17 mouse cellular contexts compared by ENCODE assay signal in the genomic region with DNA sequence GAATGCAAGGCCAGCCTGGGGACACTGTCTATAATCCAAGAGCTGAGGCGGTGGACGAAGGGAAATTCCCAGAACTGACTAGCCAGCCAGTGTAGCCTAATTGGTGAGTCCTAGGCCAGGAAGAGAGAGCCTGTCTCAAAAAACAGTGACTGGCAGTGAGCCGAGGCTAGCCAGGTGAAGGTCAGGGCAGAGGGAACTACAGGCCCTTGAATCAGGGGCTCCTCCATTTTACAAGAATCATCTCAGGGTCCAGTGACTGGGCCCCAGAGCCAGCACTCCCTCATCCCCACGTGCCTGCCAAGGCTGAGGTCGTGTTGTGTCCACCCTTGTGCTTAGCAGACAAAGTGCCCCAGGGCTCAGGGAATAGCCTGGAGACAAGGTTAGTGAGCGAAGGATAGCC. TPM values are rescaled to one million over a fixed set of nuclear protein-coding genes. Genes with fewer than 3 reads are reported as not detected.
"Had no signal": no experiment of that assay in that cellular context is flagged by ENCODE, and none has a peak within 500 bp of the region (broad histone marks: within the 10 kb centered on the region; RNA-seq: fewer than 3 reads in every experiment).

No protein-coding gene starts in this region.

- H3K27ac ChIP-seq: limb, embryonic 12.5 days; limb, embryonic 15.5 days; liver, embryonic 14.5 days; macrophage had no signal

- H3K9me3 ChIP-seq: limb, embryonic 12.5 days; limb, embryonic 15.5 days had no signal

- H3K27me3 ChIP-seq: limb, embryonic 12.5 days; limb, embryonic 15.5 days had no signal

- H3K4me3 ChIP-seq: limb, embryonic 12.5 days; limb, embryonic 15.5 days had no signal

- ATAC-seq: liver, postnatal 0 days; lung, postnatal 0 days had no signal

- H3K9ac ChIP-seq: limb, embryonic 12.5 days; limb, embryonic 15.5 days; liver, embryonic 14.5 days; liver, postnatal 0 days; lung, embryonic 14.5 days had no signal

- DNase-seq: kidney, adult 9 months; kidney, postnatal 14 days; kidney, postnatal 4 days; left cerebral cortex, postnatal 4 days; liver, postnatal 0 days; lung, embryonic 14.5 days; midbrain, embryonic 14.5 days; right cerebral cortex, postnatal 25 days; thymus, postnatal 25 days had no signal

- H3K4me2 ChIP-seq: limb, embryonic 12.5 days; limb, embryonic 15.5 days; liver, embryonic 11.5 days; lung, embryonic 14.5 days; midbrain, embryonic 11.5 days had no signal

RNA-seq across cellular contexts. Expression of a gene that starts 48.4 kb away (rescaled TPM):
- total RNA-seq: megakaryocyte-erythroid progenitor cell, adult 5-6 weeks had no signal
